Mouse (Mus musculus) kidney, adult 2 months (tissue): ENCODE data around the gene Prcc. TPM values are rescaled to one million over a fixed set of nuclear protein-coding genes. Genes with fewer than 3 reads are reported as not detected.
A peak's percentile ranks its signal among the peaks of the same experiment; 100 is the strongest.

Experiments used
- DNase-seq: peaks from one replicate; pipeline ENCODE4 v3.0.0; 2021
- H3K27ac ChIP-seq: fragments of 200-500 bp; 2 replicates; pipeline ENCODE4 v1.5.1; 2012; ENCODE audit warnings: low read depth, low read length, control low read depth, inconsistent platforms; ENCODE audit not compliant: insufficient read depth
- H3K27me3 ChIP-seq: fragments of 200-500 bp; replicated peaks from 2 replicates; pipeline ENCODE4 v1.6.1; 2012; ENCODE audit warnings: mild to moderate bottlenecking, moderate library complexity, low read length, inconsistent platforms; ENCODE audit not compliant: control insufficient read depth, insufficient read depth
- H3K36me3 ChIP-seq: fragments of 200-500 bp; 2 replicates; pipeline ENCODE4 v1.6.1; 2012; ENCODE audit warnings: mild to moderate bottlenecking, moderate library complexity, low read length, inconsistent platforms; ENCODE audit not compliant: control insufficient read depth, insufficient read depth
- H3K4me1 ChIP-seq: fragments of 200-500 bp; 2 replicates; pipeline ENCODE4 v1.6.1; 2011; ENCODE audit warnings: low read length; ENCODE audit not compliant: control insufficient read depth, insufficient read depth
- H3K4me3 ChIP-seq: fragments of 200-500 bp; 2 replicates; pipeline ENCODE4 v1.5.1; 2011; ENCODE audit warnings: mild to moderate bottlenecking, low read depth, low read length, control low read depth; ENCODE audit not compliant: insufficient read depth
- CTCF ChIP-seq: fragments of 200-500 bp; conservative IDR thresholded peaks from 2 replicates; pipeline ENCODE4 v1.5.1; 2011; ENCODE audit warnings: low read depth, mild to moderate bottlenecking, control low read depth, low read length, moderate library complexity, mixed read lengths; ENCODE audit not compliant: insufficient read depth, insufficient read length
- POLR2A ChIP-seq: fragments of 200-500 bp; IDR thresholded peaks from one replicate; pipeline ENCODE4 v1.6.1; 2011; ENCODE audit warnings: low read depth, low read length, control low read depth
- WGBS: fragments of 180-500 bp; shearing (Covaris S2); methylation state at CpG from one replicate; pipeline ENCODE4 v1.1.7; 2018; 5-methylcytosine and 5-hydroxymethylcytosine counted together
- polyA plus RNA-seq: library from polyadenylated mRNA; depleted of rRNA; stranded (reverse); fragments of >200 nt; gene quantifications from 2 replicates; pipeline ENCODE4 v1.2.3, GENCODE M21; 2012; rRNA removed

Prcc gene
- polyA plus RNA-seq: 36.3 and 37.3 TPM in 2 replicates

- no peaks in the 10 kb centered on the region for H3K27me3 ChIP-seq
- under 1% methylated on average over 33 of the region's 33 CpGs for WGBS
Observed at GRCm38 (mm10) chr3:87885281-87886003, at the start of gene Prcc. Prcc (minus strand) TSS chr3:87885608.

DNA sequence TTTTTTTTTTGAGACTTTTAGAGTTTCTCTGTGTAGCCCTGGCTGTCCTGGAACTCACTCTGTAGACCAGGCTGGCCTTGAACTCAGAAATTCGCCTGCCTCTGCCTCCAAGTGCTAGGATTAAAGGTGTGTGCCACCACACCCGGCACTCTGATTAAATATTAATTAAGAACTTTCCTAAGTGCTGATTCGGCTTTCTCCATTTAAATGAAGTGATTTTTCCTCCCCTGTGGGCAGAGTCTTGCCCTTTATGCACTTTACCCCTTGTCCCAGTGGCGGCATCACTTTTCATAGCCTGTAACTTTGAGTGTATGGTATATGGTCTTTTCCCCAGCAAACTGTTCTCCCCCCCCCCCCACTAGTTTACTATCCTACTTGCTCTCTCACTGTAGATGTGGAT, 49.8 kb upstream of the Prcc start:
- Histone ChIP-seq H3K27me3 (no peaks in the 10 kb centered on the region), H3K4me1 (peaks cover 8% of the 10 kb centered on the region), H3K27ac (peak overlapping the region; percentile 42; the same call in 1 of the 2 replicates), H3K36me3 (peaks cover 2% of the 10 kb centered on the region), H3K4me3 (no peak overlapping the region)
- 43% methylated on average over 4 of the region's 4 CpGs for WGBS
- peak; percentile 78 for DNase-seq
- no peak for TF ChIP-seq POLR2A
- TF ChIP-seq CTCF: no peak

More at GRCm38 (mm10) chr3:87885281-87886003, at the start of gene Prcc:
- DNase-seq: peak; percentile 99
- TF ChIP-seq CTCF (no peak), POLR2A (no peak)
- H3K36me3 ChIP-seq: no peaks in the 10 kb centered on the region
- H3K4me1 ChIP-seq: peaks cover 16% of the 10 kb centered on the region
- H3K4me3 ChIP-seq: peak within 1 kb of the TSS; percentile 93
- H3K27ac ChIP-seq: peak within 1 kb of the TSS; percentile 87

DNA sequence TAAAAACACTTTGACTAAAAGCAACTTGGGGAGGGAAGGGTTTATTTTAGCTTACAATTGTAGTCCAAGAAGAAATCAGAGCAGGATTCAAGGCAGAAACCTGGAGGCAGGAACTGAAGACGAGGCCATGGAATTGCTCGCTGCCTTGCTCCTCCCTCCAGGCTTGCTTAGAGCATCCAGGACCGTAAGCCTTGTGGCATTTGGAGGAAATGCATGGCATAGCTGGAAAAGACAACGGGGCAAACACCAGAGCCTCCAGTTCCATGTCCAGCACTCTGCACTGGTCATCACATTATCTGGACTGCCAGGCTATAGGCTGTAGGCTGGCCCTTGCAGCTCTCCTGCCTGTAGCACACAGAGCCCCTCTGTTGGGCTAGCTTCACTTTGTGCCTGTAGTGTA, 49.1 kb upstream of the Prcc start:
- H3K4me1 ChIP-seq: peaks cover 8% of the 10 kb centered on the region
- H3K27ac ChIP-seq: peak overlapping the region; percentile 82
- WGBS: 38% methylated on average over 4 of the region's 4 CpGs
- H3K27me3 ChIP-seq: no peaks in the 10 kb centered on the region
- DNase-seq: no peak
- H3K36me3 ChIP-seq: peaks cover 2% of the 10 kb centered on the region
- H3K4me3 ChIP-seq: no peak overlapping the region
- TF ChIP-seq CTCF (no peak), POLR2A (no peak)

DNA sequence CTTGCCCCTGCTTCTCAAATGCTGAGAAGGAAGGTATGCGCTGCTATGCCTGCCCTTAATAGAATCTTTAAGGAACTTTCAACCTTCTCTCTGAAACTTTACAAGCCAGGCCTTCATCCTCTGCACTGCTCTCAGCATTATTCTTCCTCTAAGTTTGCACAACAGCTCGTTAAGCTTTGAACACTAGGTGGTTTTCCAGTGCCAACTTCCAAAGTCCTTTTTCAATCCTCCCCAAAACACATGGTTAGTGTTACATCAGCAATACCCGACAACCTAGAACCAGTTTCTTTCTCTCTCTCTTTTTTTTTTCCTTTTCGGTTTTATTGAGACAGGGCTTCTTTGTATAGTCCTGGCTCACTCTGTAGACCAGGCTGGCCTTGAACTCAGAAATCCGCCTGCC, 48.6 kb upstream of the Prcc start:
- Histone ChIP-seq H3K36me3 (peaks cover 2% of the 10 kb centered on the region), H3K27me3 (no peaks in the 10 kb centered on the region), H3K4me1 (peaks cover 8% of the 10 kb centered on the region), H3K27ac (peak overlapping the region; percentile 82), H3K4me3 (peak overlapping the region; percentile 41; the same call in 1 of the 2 replicates)
- 63% methylated on average over 5 of the region's 5 CpGs for WGBS
- TF ChIP-seq CTCF: no peak
- no peak for TF ChIP-seq POLR2A
- DNase-seq: peak; percentile 77

- H3K4me3 ChIP-seq: peak within 1 kb of the TSS; percentile 74
- H3K27ac ChIP-seq: peak within 1 kb of the TSS; percentile 91
- under 1% methylated on average over 76 of the region's 78 CpGs for WGBS
- peaks cover 2% of the 10 kb centered on the region for H3K36me3 ChIP-seq
- no peaks in the 10 kb centered on the region for H3K27me3 ChIP-seq
- TF ChIP-seq POLR2A: peak; percentile 76
- peak; percentile 83 for TF ChIP-seq CTCF
- H3K4me1 ChIP-seq: peaks cover 8% of the 10 kb centered on the region
- DNase-seq: peak; percentile 98
Observed at GRCm38 (mm10) chr3:87930078-87930795, 44.8 kb upstream of the Prcc start, which contains the start of the genes Isg20l2 and Rrnad1. Isg20l2 (plus strand) TSS chr3:87930314. Rrnad1 (minus strand) TSS chr3:87930717.

GRCm38 (mm10) chr3:87929341-87930077, 44.1 kb upstream of the Prcc start:
- 2% methylated on average over 26 of the region's 26 CpGs for WGBS
- TF ChIP-seq POLR2A (no peak), CTCF (no peak)
- no peak for DNase-seq
- H3K4me3 ChIP-seq: peak overlapping the region; percentile 74
- no peaks in the 10 kb centered on the region; the same call in 1 of the 2 replicates for H3K36me3 ChIP-seq
- peak overlapping the region; percentile 53 for H3K27ac ChIP-seq
- no peaks in the 10 kb centered on the region for H3K27me3 ChIP-seq
- H3K4me1 ChIP-seq: peaks cover 4% of the 10 kb centered on the region

DNA sequence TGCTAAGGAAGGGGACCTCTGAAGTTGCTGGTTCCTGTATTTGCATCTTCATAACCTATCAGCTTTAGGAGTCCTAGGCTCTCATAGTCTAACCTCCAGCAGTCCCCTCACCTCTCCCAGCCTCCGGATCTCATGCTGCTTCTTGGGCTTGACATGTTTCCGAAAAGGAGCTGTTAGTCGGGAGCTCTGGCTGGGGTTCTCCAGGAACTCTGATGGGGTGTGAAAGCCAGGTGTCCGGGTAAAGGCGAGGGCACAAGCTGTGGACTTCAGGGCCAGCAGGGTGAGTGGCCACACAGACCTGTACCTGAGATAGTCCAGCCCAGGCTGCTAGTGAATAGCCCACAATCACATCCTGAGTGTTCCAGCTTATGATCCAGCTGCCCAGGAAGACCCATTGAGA, 42.0 kb upstream of the Prcc start:
- no peak overlapping the region for H3K27ac ChIP-seq
- peaks cover 6% of the 10 kb centered on the region for H3K36me3 ChIP-seq
- no peaks in the 10 kb centered on the region for H3K27me3 ChIP-seq
- 93% methylated on average over 5 of the region's 5 CpGs for WGBS
- H3K4me3 ChIP-seq: no peak overlapping the region
- H3K4me1 ChIP-seq: peaks cover 4% of the 10 kb centered on the region
- DNase-seq: no peak
- TF ChIP-seq CTCF (no peak), POLR2A (no peak)
